Mouse (Mus musculus): Measurements from ENCODE around the gene Eif2b2.

- TF ChIP-seq POLR2A (IDR thresholded peaks at IDR 0.05; ENCODE audit: insufficient read depth, low read depth, low read length) (no peak), CTCF (IDR thresholded peaks at IDR 0.05; ENCODE audit: insufficient read depth, low read depth, low read length) (no peak)
These were observed 29.0 kb upstream of the Eif2b2 start for GRCm38 (mm10) chr12:85190290-85190689.
